Mouse (Mus musculus) hindbrain, embryonic 10.5 days (tissue): ENCODE results near the gene Ksr1. TPM values are rescaled to one million over a fixed set of nuclear protein-coding genes. Genes with fewer than 3 reads are reported as not detected.
"Not testable (repeated sequence)": the region's sequence is repeated elsewhere in the genome, so short reads cannot be mapped to it uniquely, and the experiment has no call there.

ENCODE experiments used
- DNase-seq: peaks from one replicate; pipeline ENCODE4 v3.0.0-alpha.2; 2017; ENCODE audit warnings: low spot score
- H3K27ac ChIP-seq: fragments of 300-500 bp; sonication (generic); 2 replicates; pipeline ENCODE4 v1.5.1; 2016; ENCODE audit warnings: mild to moderate bottlenecking, moderate library complexity
- H3K27me3 ChIP-seq: fragments of 300-500 bp; sonication (generic); 2 replicates; pipeline ENCODE4 v1.6.1; 2016; ENCODE audit warnings: mild to moderate bottlenecking; ENCODE audit not compliant: poor library complexity, insufficient read depth, severe bottlenecking
- H3K36me3 ChIP-seq: fragments of 300-500 bp; sonication (generic); 2 replicates; pipeline ENCODE4 v1.6.1; 2016; ENCODE audit warnings: mild to moderate bottlenecking, moderate library complexity
- H3K4me1 ChIP-seq: fragments of 300-500 bp; sonication (generic); replicated peaks from 2 replicates; pipeline ENCODE4 v1.6.1; 2016; ENCODE audit warnings: mild to moderate bottlenecking
- H3K4me3 ChIP-seq: fragments of 300-500 bp; sonication (generic); 2 replicates; pipeline ENCODE4 v1.5.1; 2016; ENCODE audit warnings: mild to moderate bottlenecking, moderate library complexity
- H3K9me3 ChIP-seq: fragments of 300-500 bp; sonication (generic); 2 replicates; pipeline ENCODE4 v1.6.1; 2016; ENCODE audit warnings: mild to moderate bottlenecking, moderate library complexity
- WGBS: fragments of 180-500 bp; shearing (Covaris S2); methylation state at CpG from one replicate; pipeline ENCODE4 v1.1.7; 2016; 5-methylcytosine and 5-hydroxymethylcytosine counted together
- polyA plus RNA-seq: library from polyadenylated mRNA; unstranded; fragments of >200 nt; fragmentation: Nextera tagmentation; extraction: Ambion mirVana; gene quantifications from 2 replicates; pipeline ENCODE4 v1.2.1, GENCODE M21; 2016

Ksr1 gene
- polyA plus RNA-seq, 1 experiment from 2014 or later: 5.2 TPM

- Histone ChIP-seq H3K27me3 (no peaks in the 10 kb centered on the region), H3K4me3 (no peak overlapping the region), H3K36me3 (no peaks in the 10 kb centered on the region), H3K4me1 (peaks cover 14% of the 10 kb centered on the region; the same call in 1 of the 2 replicates), H3K9me3 (no peaks in the 10 kb centered on the region), H3K27ac (peak overlapping the region; percentile 5; the same call in 1 of the 2 replicates)
- DNase-seq: no peak
- 86% methylated on average over 10 of the region's 10 CpGs for WGBS
Measured at GRCm38 (mm10) chr11:79003769-79004638, 142.2 kb downstream of the Ksr1 start.

- 82% methylated on average over 11 of the region's 11 CpGs for WGBS
- H3K9me3 ChIP-seq: 0 out of 2 replicates have a peak, but pooled peaks cover under 1% of the 10 kb centered on the region
- no peak for DNase-seq
- H3K36me3 ChIP-seq: no peaks in the 10 kb centered on the region
- peak overlapping the region; percentile 59; the same call in 1 of the 2 replicates for H3K27ac ChIP-seq
- no peak overlapping the region for H3K4me3 ChIP-seq
- H3K4me1 ChIP-seq: peaks cover 9% of the 10 kb centered on the region; the same call in 1 of the 2 replicates
- no peaks in the 10 kb centered on the region for H3K27me3 ChIP-seq
Measured at GRCm38 (mm10) chr11:79003053-79003768, 143.0 kb downstream of the Ksr1 start.

GRCm38 (mm10) chr11:79002551-79002951, 143.7 kb downstream of the Ksr1 start:
- no peak for DNase-seq
- Histone ChIP-seq H3K9me3 (peaks cover 5% of the 10 kb centered on the region; the same call in 1 of the 2 replicates), H3K27me3 (no peaks in the 10 kb centered on the region), H3K36me3 (no peaks in the 10 kb centered on the region), H3K27ac (peak overlapping the region; percentile 59), H3K4me3 (no peak overlapping the region), H3K4me1 (peaks cover 9% of the 10 kb centered on the region; the same call in 1 of the 2 replicates)
- 71% methylated on average over 5 of the region's 5 CpGs for WGBS

- H3K4me1 ChIP-seq: peaks cover 9% of the 10 kb centered on the region; the same call in 1 of the 2 replicates
- 88% methylated on average over 4 of the region's 4 CpGs for WGBS
- H3K36me3 ChIP-seq: no peaks in the 10 kb centered on the region
- H3K27me3 ChIP-seq: no peaks in the 10 kb centered on the region
- peaks cover 11% of the 10 kb centered on the region; the same call in 1 of the 2 replicates for H3K9me3 ChIP-seq
- H3K27ac ChIP-seq: no peak overlapping the region
- H3K4me3 ChIP-seq: no peak overlapping the region
- DNase-seq: no peak
Measured at GRCm38 (mm10) chr11:79001871-79002270, 144.3 kb downstream of the Ksr1 start.

DNA sequence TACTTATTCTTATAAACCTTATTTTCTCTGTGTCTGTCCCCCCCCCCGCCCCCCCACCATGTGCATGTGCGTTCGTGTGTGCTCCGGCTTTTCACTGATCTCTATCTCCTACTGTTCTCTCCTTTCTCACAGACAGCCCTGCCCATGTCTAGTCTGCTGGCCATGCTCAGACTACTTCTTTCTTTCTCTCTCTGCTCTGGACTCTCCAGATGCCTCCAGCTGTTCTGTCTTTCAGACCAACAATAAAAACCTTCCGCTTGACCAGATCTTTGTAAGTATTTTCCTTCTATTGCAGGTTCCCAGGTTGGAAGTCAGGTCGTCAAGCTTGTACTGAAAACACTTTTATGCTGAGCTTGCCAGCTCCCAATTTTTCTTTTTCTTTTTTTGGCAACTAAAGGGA, 147.1 kb downstream of the Ksr1 start:
- Histone ChIP-seq H3K9me3 (peaks cover 20% of the 10 kb centered on the region; the same call in 1 of the 2 replicates), H3K36me3 (no peaks in the 10 kb centered on the region), H3K4me3 (no peak overlapping the region), H3K27ac (no peak overlapping the region), H3K27me3 (no peaks in the 10 kb centered on the region), H3K4me1 (peaks cover 9% of the 10 kb centered on the region; the same call in 1 of the 2 replicates)
- 45% methylated on average over 6 of the region's 6 CpGs for WGBS
- no peak for DNase-seq

DNA sequence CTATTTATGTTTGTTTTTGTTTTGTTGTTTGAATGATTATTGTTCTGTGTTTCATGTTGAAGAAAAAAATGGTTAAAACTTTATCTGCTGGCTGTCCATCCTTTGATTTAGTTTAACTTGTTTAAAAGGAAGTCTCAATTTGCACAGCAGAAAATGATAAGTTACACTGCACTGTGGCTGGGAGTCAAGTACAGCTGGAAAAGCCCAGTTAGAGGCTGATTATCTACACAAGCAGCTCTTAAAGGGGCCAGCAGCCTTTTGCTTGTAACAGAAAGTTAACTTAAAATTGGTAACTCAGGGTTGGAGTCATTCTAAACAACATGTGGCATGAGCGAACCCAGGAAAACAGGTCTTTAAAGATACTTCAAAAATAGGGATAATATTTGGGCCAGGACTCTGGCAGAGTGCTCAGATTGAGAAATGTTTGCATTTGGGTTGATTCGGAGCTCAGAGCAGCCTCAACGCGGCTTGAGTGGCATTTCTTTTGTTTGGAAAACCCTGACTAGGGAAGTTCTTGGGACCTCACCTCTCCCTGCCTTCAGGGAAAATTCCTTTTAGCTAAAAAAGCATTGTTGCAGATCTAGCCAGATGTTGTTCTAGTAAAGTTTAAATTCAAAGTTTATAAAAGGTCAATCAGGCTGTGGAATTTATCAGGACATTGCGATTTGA, 155.2 kb downstream of the Ksr1 start:
- WGBS: 77% methylated on average over 5 of the region's 5 CpGs

DNA sequence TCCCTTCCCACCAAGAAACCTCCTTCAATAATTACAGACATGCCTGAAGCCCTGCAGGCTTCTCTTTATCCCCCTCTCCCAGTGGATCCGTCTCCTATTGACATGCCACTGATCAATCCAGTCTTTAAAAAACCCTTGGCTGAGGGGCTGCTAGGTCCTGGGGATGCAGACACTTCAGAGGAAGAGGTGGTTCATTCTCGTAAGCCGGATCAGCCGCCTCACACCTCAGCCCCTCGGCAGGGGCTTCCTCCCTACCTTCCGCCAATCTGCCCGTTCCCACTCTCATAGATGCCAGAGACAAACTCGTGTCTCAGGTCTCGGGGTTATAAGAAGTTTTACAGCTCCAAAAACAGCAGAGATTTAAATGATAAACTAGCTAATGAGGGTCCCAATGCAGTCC, 156.1 kb downstream of the Ksr1 start:
- Histone ChIP-seq H3K4me3 (no peak overlapping the region), H3K27me3 (no peaks in the 10 kb centered on the region), H3K36me3 (no peaks in the 10 kb centered on the region), H3K9me3 (peaks cover 23% of the 10 kb centered on the region), H3K27ac (no peak overlapping the region), H3K4me1 (no peaks in the 10 kb centered on the region)
- WGBS: 96% methylated on average over 9 of the region's 9 CpGs
- no peak for DNase-seq

More for the DNA sequence above, 155.2 kb downstream of the Ksr1 start:
- not testable (repeated sequence) for H3K27ac ChIP-seq, DNase-seq, H3K4me1 ChIP-seq, H3K4me3 ChIP-seq, H3K36me3 ChIP-seq, H3K27me3 ChIP-seq
- H3K9me3 ChIP-seq: peaks cover 26% of the 10 kb centered on the region

- H3K27me3 ChIP-seq, H3K4me3 ChIP-seq, H3K4me1 ChIP-seq, H3K36me3 ChIP-seq, H3K27ac ChIP-seq, DNase-seq: not testable (repeated sequence)
- 93% methylated on average over 11 of the region's 11 CpGs for WGBS
- H3K9me3 ChIP-seq: peaks cover 23% of the 10 kb centered on the region
Measured at GRCm38 (mm10) chr11:78989206-78989605, 157.0 kb downstream of the Ksr1 start.

GRCm38 (mm10) chr11:78986311-78987002, 159.8 kb downstream of the Ksr1 start:
- Histone ChIP-seq H3K4me1 (no peaks in the 10 kb centered on the region), H3K4me3 (no peak overlapping the region), H3K9me3 (peaks cover 11% of the 10 kb centered on the region; the same call in 1 of the 2 replicates), H3K27ac (no peak overlapping the region), H3K27me3 (no peaks in the 10 kb centered on the region), H3K36me3 (no peaks in the 10 kb centered on the region)
- 94% methylated on average over 10 of the region's 10 CpGs for WGBS
- no peak for DNase-seq

GRCm38 (mm10) chr11:78985505-78985904, 160.7 kb downstream of the Ksr1 start:
- H3K4me3 ChIP-seq: no peak overlapping the region
- no peaks in the 10 kb centered on the region for H3K36me3 ChIP-seq
- no peaks in the 10 kb centered on the region for H3K4me1 ChIP-seq
- H3K9me3 ChIP-seq: 0 out of 2 replicates have a peak, but pooled peaks cover 6% of the 10 kb centered on the region
- H3K27ac ChIP-seq: no peak overlapping the region
- H3K27me3 ChIP-seq: no peaks in the 10 kb centered on the region
- DNase-seq: no peak

DNA sequence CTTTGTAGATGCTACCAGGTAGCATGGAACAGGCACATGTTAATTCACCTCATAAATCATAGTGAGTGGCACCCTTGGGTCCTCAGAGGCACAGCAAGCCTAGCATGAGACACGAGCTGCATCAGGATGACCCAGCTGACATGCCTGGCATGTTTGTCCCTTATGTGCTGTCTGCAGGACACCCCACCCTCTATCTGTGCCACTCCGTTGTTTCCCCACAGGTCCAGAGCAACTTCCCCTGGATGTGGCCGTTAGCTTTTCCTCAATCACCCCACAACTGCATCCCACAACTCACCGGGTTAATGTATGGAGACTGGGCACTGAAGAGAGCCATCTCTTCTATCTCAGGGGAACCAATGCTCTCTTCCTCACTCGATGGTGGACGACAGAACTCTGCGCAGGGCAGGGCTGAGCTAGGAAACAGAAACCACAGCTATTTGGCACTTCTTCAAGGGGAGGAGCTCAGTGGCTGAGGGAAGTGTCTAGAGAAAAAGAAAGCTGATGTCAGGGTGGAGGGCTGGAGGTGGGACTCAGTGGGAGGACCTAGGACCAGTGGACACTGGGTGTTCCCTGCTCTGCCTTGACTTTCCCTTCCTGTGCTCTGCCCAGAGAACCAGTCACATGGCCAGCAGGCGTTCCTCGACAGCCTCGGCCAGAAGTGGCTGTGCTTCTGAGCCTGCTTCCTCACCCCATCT, 161.6 kb downstream of the Ksr1 start, which contains the start of gene Lgals9:
TSS of gene Lgals9 (minus strand) at position 464 of the 695 bp plus-strand sequence.
- DNase-seq: no peak
- H3K4me1 ChIP-seq: no peaks in the 10 kb centered on the region
- H3K27me3 ChIP-seq: no peaks in the 10 kb centered on the region
- H3K4me3 ChIP-seq: no peak within 1 kb of the TSS
- H3K27ac ChIP-seq: no peak within 1 kb of the TSS
- no peaks in the 10 kb centered on the region for H3K36me3 ChIP-seq
- H3K9me3 ChIP-seq: no peaks in the 10 kb centered on the region
- WGBS: 83% methylated on average over 10 of the region's 10 CpGs
